Mouse (Mus musculus) gastrocnemius, adult 8-10 months (tissue): ENCODE measurements around the gene Syt13. TPM values are rescaled to one million over a fixed set of nuclear protein-coding genes. Genes with fewer than 3 reads are reported as not detected.

Source experiments
- total RNA-seq, 4 experiments: library from RNA; stranded (reverse); gene quantifications; 2 replicates each; pipeline ENCODE4 v1.2.4; 2022

Gene Syt13
- total RNA-seq, 4 experiments from 2014 or later = 0.10 TPM; not detected in 3

Other genes with a start within 250 kb of the Syt13 start
- gene Prdm11, start 131.1 kb downstream of the Syt13 start, total RNA-seq = under 1 TPM; 0.27 to 0.97 (median 0.53) TPM